Mouse (Mus musculus) liver, adult 2 months (tissue): ENCODE results near the gene Zfp819. TPM values are rescaled to one million over a fixed set of nuclear protein-coding genes. Genes with fewer than 3 reads are reported as not detected.

Experiments used
- DNase-seq: peaks from one replicate; pipeline ENCODE4 v3.0.0-alpha.2; 2011; ENCODE audit warnings: low read depth, low spot score; ENCODE audit errors: extremely low read depth
- H3K27ac ChIP-seq: fragments of 200-500 bp; replicated peaks from 2 replicates; pipeline ENCODE4 v1.5.1; 2012; ENCODE audit warnings: low read depth, mild to moderate bottlenecking, control low read depth, inconsistent platforms, low read length; ENCODE audit not compliant: insufficient read depth
- H3K27me3 ChIP-seq: fragments of 200-500 bp; 2 replicates; pipeline ENCODE4 v1.6.1; 2012; ENCODE audit warnings: mild to moderate bottlenecking, moderate library complexity, low read length, inconsistent platforms; ENCODE audit not compliant: control insufficient read depth, insufficient read depth
- H3K36me3 ChIP-seq: fragments of 200-500 bp; 2 replicates; pipeline ENCODE4 v1.6.1; 2012; ENCODE audit warnings: low read length, inconsistent platforms; ENCODE audit not compliant: control insufficient read depth, insufficient read depth
- H3K4me1 ChIP-seq: fragments of 200-500 bp; 2 replicates; pipeline ENCODE4 v1.6.1; 2011; ENCODE audit warnings: low read length; ENCODE audit not compliant: control insufficient read depth, insufficient read depth
- H3K4me3 ChIP-seq: fragments of 200-500 bp; 2 replicates; pipeline ENCODE4 v1.5.1; 2011; ENCODE audit warnings: low read depth, mild to moderate bottlenecking, control low read depth, low read length, moderate library complexity; ENCODE audit not compliant: insufficient read depth
- H3K79me2 ChIP-seq: fragments of 200-500 bp; 2 replicates; pipeline ENCODE4 v1.6.1; 2012; ENCODE audit warnings: inconsistent platforms, mild to moderate bottlenecking, low read length, moderate library complexity; ENCODE audit not compliant: control insufficient read depth, insufficient read depth
- H3K9ac ChIP-seq: fragments of 200-500 bp; 2 replicates; pipeline ENCODE4 v1.6.1; 2012; ENCODE audit warnings: low read depth, mild to moderate bottlenecking, control low read depth, inconsistent platforms, low read length
- CTCF ChIP-seq: fragments of 200-500 bp; IDR thresholded peaks from 2 replicates; pipeline ENCODE4 v1.5.1; 2011; ENCODE audit warnings: low read depth, low read length, control low read depth
- POLR2A ChIP-seq: fragments of 200-500 bp; IDR thresholded peaks from 2 replicates; pipeline ENCODE4 v1.6.1; 2011; ENCODE audit warnings: low read length, control low read depth; ENCODE audit not compliant: insufficient read depth; ENCODE audit errors: extremely low read depth
- WGBS: fragments of 180-500 bp; shearing (Covaris S2); methylation state at CpG from one replicate; pipeline ENCODE4 v1.1.7; 2018; 5-methylcytosine and 5-hydroxymethylcytosine counted together
- polyA plus RNA-seq: library from polyadenylated mRNA; depleted of rRNA; stranded (reverse); fragments of >200 nt; gene quantifications from 2 replicates; pipeline ENCODE4 v1.2.3, GENCODE M21; 2012; rRNA removed
- total RNA-seq: library from RNA; depleted of rRNA; stranded (reverse); fragments of >200 nt; gene quantifications from 2 replicates; pipeline ENCODE4 v1.2.3, GENCODE M21; 2014; rRNA removed

Gene Zfp819
- 0.09 TPM in 1 of 2 replicates, not detected in the other for total RNA-seq
- not detected in 2 replicates for polyA plus RNA-seq

DNA sequence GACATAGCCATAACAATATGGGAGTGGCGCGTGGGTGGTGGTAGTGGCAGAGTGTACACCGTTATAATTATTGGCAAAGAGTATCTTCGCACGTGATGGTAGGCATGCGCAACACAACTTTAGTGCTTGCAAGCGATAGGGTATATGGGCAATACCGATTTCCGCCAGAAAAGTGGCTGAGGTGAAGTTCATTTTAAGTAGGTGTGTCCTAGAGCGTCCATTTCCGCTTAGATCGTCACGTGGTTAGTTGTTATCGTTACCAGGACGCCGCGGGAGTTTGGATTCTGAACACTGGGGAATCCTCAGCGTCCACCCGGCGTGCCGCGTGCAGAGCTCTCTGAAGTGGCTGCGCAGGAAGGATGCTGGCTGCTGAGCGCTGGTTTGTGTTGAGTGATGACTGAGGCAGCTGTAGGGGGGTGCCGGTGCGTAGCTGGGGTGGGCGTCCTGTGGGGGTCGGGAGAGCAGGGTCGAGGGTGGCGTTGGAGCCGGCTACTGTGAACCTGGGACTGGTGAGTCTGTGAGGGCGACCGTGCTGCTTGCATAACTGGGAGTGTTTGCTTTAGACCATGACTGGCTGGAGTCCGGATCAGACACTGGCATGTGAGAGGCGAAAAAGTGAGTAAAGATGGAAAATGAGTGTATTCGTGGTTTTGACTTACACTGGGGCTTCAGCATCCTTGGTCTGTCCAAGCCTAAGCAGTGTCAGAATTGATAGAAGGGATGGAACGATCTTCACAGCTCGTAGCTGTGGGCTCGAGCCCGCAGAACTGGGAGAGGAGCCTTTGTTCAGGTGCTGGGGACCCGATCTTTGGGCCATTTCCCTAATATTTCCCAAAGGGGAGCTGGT, at the start of gene Zfp819:
Zfp819 (plus strand) TSS at position 274 of the 847 bp plus-strand sequence.
- TF ChIP-seq POLR2A = no peak
- TF ChIP-seq CTCF = no peak
- peak within 1 kb of the TSS; percentile 26; the same call in 1 of the 2 replicates for H3K9ac ChIP-seq
- no peaks in the 10 kb centered on the region for H3K79me2 ChIP-seq
- no peak within 1 kb of the TSS for H3K27ac ChIP-seq
- H3K4me3 ChIP-seq = peak within 1 kb of the TSS; percentile 46
- no peaks in the 10 kb centered on the region for H3K36me3 ChIP-seq
- peaks cover 4% of the 10 kb centered on the region; the same call in 1 of the 2 replicates for H3K27me3 ChIP-seq
- H3K4me1 ChIP-seq = peaks cover 4% of the 10 kb centered on the region; the same call in 1 of the 2 replicates
- peak; percentile 59 for DNase-seq
- 15% methylated on average over 41 of the region's 41 CpGs for WGBS

- WGBS = under 1% methylated on average over 27 of the region's 27 CpGs
- peak; percentile 71 for DNase-seq
- peak within 1 kb of the TSS; percentile 71 for H3K4me3 ChIP-seq
- peak within 1 kb of the TSS; percentile 5; the same call in 1 of the 2 replicates for H3K27ac ChIP-seq
- TF ChIP-seq POLR2A (no peak), CTCF (no peak)
- no peaks in the 10 kb centered on the region for H3K27me3 ChIP-seq
- H3K9ac ChIP-seq = peak within 1 kb of the TSS; percentile 66
- H3K36me3 ChIP-seq = no peaks in the 10 kb centered on the region; the same call in 1 of the 2 replicates
- no peaks in the 10 kb centered on the region for H3K79me2 ChIP-seq
- H3K4me1 ChIP-seq = no peaks in the 10 kb centered on the region
Observed at GRCm38 (mm10) chr7:43562006-43562633, 44.8 kb upstream of the Zfp819 start, which contains the start of gene Zfp658. TSS of gene Zfp658 (plus strand) at chr7:43562256.

DNA sequence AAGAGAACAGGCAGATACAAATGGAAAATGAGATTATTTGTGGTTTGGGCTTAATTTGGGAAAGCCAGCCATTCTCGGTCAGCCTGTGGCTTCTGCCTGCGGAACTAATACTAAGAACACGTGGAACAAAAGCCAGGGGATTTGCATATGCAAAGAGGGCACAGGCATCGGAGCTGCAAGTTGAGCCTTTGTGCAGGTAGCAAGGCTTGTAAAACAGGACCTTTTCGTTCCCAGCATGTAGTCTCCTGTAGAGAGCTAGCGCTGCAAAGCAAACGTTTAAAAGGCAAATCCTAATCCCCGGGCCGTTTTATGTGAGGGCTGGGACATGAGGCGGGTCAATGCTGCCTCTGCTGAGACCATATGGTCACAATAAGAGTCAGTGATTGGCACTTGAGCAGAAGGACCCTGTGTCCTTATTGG, 44.3 kb upstream of the Zfp819 start:
- Histone ChIP-seq H3K36me3 (no peaks in the 10 kb centered on the region; the same call in 1 of the 2 replicates), H3K4me1 (no peaks in the 10 kb centered on the region), H3K4me3 (peak overlapping the region; percentile 71), H3K27me3 (no peaks in the 10 kb centered on the region), H3K9ac (peak overlapping the region; percentile 66), H3K79me2 (no peaks in the 10 kb centered on the region), H3K27ac (no peak overlapping the region)
- TF ChIP-seq POLR2A = no peak
- peak; percentile 27 for DNase-seq
- 2% methylated on average over 10 of the region's 10 CpGs for WGBS

DNA sequence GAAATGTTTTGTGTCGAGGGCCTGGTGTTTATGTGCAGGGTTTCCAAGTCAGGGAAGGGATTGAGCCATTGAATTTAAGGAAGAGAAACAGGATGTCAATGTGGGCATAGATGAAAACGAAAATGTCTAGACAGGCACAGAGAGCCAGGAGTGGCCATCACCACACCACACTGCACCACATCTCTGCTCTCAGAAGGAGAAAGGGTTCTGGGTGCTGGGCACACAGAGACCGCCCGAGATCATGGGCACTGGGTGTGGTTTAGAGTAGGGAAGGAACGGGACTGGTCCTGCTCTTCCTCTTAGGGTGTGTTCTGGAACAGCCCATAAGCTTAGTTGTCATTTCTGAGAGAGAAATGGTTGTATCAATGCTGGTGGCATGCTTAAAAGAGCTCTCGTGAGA, 43.7 kb upstream of the Zfp819 start:
- WGBS = 66% methylated on average over 6 of the region's 6 CpGs
- no peak overlapping the region for H3K27ac ChIP-seq
- peaks cover 2% of the 10 kb centered on the region; the same call in 1 of the 2 replicates for H3K36me3 ChIP-seq

DNA sequence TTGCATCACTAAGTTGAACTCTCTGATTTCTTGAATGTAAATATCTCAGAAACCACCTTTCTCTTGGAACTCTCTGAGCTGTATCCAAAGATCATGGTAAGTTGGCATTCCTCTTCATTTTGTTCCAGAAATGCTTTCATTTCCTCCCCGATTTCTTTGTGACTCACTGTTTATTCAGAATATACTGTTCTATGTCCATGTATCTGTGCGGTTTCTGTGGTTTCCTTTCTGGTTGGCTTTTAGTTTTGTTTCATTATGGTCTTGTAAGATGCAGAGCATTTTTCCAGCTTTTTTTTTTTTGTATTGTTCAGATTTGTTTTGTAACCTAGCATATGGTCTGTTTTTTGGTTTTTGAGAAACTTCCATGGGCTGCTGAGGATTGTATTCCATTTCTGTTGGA, 35.8 kb upstream of the Zfp819 start:
- H3K4me1 ChIP-seq = no peaks in the 10 kb centered on the region
- H3K4me3 ChIP-seq = no peak overlapping the region
- no peak for DNase-seq
- peaks cover 27% of the 10 kb centered on the region for H3K36me3 ChIP-seq
- TF ChIP-seq CTCF = no peak
- no peak for TF ChIP-seq POLR2A
- H3K79me2 ChIP-seq = no peaks in the 10 kb centered on the region
- no peaks in the 10 kb centered on the region for H3K27me3 ChIP-seq
- 91% methylated on average over 2 of the region's 2 CpGs for WGBS
- no peak overlapping the region for H3K9ac ChIP-seq
- H3K27ac ChIP-seq = no peak overlapping the region

More for the DNA sequence above, 43.7 kb upstream of the Zfp819 start:
- no peaks in the 10 kb centered on the region for H3K79me2 ChIP-seq
- no peak overlapping the region for H3K4me3 ChIP-seq
- TF ChIP-seq POLR2A (no peak), CTCF (no peak)
- no peak for DNase-seq
- no peaks in the 10 kb centered on the region for H3K4me1 ChIP-seq
- no peaks in the 10 kb centered on the region for H3K27me3 ChIP-seq
- H3K9ac ChIP-seq = no peak overlapping the region
